Mouse (Mus musculus) G1E (cell line): ENCODE data around the gene Kmt2b.

Experiments
- CTCF ChIP-seq: IDR thresholded peaks from 2 replicates; pipeline ENCODE4 v1.5.1; 2012; ENCODE audit warnings: low read depth, low read length, inconsistent platforms, mixed read lengths
- GATA1 ChIP-seq: IDR thresholded peaks from 2 replicates; pipeline ENCODE4 v1.6.1; 2012; ENCODE audit warnings: borderline replicate concordance, low read length, inconsistent platforms, mixed read lengths

DNA sequence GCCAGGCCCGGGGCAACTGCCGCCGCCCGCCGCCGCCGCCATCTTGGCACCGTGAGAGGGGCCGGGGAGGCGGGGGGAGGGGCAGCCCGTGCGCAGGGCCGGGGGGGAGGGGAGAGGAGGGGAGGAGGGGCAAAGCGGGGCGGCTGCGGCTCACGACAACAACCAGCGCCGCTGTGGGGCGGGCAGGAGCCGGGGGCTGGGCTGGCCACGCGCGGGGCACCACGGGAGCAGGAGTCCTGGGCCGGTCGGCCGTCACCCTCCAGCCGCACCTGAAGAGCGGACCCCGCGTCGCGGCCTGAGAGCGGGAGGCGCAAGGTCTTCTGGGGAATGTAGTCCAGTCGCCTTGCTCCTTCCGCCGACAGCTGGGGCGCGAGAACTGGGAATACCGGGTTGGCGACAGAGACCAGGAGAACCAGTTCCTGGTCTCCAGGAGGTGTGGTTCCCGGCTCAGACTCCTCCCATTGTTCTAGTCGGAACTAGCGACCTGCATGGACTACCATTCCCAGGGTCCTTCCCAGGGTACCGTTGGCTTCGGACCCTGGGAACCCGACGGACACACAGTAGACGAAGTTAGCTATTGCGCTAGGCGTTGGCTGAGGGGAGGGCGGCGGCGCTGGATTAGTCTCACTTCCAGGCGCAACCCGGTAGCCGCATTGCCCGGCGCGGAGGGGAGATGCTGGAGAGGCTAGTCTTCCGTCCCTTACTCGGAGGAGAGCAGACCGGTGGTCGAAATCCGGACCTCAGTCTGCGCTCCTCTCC is at the start of gene Kmt2b:
- TF ChIP-seq CTCF (no peak), GATA1 (no peak)
